Mouse (Mus musculus): ENCODE results near the gene Hdac5. TPM values are rescaled to one million over a fixed set of nuclear protein-coding genes. Genes with fewer than 3 reads are reported as not detected.

The Hdac5 gene
- 67.5 TPM for polyA plus RNA-seq (2014; fragmentation: Illumina TruSeq; extraction: RNeasy Lipid Tissue Mini Kit (QIAGEN cat#74804); ENCODE audit: low read depth, low replicate concordance)

DNA sequence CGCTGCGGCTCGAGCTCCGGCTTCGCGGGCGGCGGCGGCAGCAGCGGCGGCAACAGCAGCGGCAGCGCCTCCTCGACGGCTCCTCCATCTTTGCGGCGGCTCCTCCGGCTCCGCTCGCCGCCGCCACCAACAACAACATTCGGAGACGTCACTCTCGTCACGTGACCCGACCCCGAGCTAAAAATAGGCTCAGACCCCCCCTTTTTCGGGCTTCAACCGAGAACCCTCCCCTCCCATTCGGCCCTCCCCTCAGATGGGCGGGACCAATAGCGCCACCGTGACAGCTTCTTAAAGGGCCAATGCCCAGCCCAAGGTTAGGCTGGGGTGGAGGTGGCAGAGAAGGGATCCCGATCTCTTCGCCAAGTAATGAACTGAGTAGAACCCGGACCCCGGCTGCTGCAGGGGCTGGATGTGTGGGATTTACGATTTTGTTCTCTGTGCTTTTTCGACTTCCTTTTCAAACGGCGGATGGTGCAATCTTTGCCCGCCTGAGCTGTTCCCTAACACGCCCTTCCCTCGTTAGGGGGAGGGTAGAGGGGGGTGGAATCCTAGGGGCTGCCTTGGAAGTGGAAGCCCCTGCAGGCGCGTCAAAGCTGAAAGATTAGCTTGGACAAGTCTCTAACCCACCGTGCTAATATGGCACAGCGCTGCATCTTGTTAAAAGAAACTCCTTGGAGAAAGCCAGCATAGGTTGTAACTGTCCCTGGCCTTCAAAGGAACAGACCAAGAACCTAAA, at the start of gene Hdac5:
Gene Hdac5 (minus strand): TSS at position 161 of the 736 bp plus-strand sequence.

DNA sequence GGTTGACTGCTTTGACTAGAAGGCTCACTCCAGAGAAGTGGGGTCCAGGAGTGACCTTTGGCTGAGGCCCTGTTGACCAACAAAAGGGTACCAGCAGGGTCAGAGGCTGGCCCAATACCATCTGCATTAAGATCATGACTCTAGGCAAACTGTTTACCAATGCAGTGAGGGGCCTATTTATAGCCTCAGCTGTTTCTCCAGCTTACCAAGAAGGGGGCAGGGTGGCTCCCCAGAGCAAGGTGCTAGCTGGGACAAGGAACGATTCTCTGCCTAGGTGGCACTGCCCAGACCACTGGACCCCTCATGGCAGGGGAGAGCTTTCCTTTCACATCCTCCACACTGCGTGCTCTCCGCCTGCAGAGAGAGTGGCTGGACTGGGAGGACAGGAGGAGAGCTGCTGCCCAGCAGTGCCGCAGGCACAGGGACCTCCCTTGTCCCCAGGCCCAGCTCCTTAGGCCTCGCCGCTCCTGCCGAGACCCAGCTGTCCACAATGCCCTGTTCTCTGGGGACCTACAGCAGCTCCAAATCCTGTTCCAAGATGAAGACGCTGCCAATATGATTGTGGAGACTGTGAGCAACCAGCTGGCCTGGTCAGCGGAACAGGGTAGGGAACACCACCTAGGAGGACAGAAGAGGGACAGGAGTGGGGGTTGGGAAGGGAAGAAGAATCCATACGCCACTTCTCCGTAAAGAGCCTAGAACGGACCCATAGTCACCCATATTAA, 38.7 kb upstream of the Hdac5 start, which contains the start of gene Asb16:
Gene Asb16 (plus strand): TSS at position 224 of the 725 bp plus-strand sequence.

DNA sequence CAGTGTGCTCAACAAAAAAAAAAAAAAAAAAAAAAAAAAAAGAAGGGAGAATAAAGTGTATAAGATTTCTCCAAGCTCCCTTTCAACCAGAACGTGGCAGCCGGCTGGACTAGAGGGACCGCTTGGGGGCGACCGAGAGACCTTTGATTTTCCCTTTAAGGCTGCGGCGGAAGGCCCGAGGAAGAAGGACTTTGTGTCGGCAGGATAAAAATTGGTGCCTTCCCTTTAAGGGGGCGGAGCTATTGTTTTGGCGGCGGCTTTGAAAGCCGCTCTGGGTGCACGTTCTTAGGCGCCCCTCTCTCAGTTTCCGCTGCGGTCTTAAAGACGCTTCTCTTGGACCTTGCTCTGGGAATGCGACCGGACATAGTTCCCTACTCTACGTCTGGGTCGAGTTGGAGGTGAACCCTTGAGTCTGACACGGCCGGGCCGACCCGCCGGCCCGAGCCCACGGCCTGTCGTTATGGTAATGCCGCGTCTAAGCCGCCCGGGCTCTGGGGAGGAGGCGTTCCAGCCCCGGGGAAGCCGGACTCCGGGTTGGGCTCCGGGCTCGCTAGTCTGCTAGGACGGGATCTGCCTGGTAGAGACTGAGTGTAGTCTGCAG, 18.8 kb upstream of the Hdac5 start, which contains the start of gene BC030867:
Gene BC030867 (plus strand): TSS at position 253 of the 601 bp plus-strand sequence.

DNA sequence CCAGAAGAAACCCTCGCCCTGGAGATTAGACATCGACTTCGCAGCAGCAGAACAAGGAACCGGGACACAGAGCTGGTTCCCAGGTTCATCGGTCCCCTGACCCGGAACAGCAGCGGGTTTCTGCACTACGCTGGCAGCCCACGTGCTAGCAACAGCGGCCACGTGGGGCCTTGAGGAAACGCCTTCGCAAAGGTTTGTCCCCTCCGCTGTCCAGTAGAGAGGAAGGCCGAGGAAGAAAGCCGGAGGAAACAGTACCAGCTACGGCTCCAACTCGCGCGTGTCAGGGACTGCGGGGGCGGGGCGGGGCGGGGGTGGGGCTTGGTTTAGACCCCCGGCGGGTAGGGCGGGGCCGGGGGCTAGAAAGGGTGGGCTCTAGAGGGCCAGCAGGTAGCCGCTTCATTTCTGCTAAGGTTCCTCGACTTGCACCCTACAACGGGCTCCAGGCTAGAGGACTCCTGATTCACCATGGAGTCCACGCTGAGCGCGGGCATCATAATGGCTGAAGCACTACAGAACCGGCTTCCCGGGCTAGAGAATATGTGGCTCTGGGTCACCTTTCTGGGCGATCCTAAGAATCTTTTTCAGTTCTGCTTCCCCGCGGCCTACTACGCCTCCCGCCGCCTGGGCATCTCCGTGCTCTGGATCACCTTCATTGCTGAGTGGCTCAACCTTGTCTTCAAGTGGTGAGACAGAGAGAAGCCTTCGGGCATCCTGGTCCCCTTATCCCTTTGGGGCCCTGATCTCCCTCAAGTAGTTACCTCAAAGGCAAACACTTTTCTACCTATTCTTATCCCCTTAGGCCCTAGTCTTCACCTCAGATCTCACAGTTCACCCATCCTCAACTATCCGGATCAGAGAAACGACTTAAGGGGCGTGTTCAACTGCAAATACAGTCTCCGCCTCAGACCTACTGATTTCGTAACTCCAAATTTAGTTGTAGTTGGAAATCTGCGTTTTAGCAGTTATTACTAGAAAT, 40.2 kb downstream of the Hdac5 start, which contains the start of gene G6pc3:
Gene G6pc3 (plus strand): TSS at position 160 of the 976 bp plus-strand sequence.

DNA sequence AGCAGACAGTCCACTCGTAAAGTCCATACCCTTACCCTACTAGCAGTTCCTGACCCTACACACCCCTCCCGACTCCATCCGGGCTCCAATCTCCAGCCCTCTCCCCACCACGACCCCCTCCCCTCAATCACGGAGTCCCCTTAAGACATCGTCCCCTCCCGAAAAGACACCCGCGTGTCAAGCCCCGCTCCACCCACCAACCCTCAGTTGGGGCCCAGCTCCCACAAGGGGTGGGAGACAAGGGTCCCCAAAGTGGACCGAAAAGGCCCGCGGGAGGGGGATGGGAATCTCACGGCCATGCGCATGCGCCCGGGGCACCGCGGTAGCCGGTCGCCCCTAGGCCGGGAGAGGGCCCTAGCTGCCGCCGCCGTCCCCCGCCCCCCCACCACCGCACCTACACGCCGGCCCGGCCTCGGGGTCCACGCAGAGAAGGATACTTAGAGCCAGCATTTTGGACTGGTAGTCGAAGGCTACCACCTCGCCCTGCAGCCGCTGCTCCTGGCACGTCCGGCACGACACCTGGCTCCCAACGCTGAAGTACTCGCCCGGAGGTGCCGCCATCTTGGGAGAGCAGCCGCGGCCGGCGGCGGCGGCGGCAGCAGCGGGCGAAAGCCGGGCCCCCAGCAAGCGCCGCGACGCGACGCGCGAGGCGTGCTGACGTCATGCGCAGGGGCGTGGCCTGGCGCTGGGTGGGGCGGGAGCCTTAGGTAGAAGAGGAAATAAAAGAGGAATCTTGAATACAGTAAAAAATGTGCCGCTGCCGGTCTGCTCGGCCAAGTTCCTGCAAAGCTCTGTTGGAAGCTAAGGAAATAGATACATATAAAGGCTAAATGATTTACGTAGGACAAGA, 45.1 kb downstream of the Hdac5 start, which contains the start of gene Lsm12:
Gene Lsm12 (minus strand): TSS at position 651 of the 850 bp plus-strand sequence.

DNA sequence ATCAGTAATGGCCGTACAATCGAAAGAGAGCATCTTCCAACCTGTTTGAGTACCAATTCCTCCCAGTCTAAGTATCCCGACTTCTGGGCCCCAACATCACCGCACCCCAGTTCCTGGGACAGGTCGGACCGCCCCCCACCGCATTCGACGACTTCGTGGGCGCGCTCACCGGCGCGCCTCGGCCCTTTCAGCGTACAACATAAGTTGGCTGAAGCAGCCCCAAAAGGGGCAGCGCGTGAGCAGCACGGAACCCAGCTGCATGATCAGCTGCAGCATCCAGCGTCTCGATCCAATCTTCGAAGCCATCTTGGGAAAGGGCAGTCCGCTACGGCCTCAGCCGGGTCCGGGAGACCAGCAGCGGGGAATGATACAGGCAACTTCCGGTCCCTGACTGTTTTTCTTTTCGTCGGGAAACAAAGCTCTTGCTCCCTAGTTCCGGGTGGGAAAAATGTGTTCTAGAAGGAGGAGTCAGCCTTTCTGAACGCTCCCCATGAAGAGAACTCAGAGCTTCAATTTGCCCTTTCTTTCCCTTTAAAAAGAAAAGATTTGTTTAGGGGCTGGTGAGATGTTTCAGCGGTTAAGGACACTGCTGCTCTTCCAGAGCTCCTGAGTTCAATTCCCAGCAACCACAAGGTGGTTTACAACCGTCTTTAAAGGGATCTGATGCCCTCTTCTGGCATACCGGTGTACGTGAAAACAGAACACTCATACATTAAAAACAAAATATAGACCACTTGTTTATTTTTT, 73.8 kb downstream of the Hdac5 start, which contains the start of gene Tmem101:
Gene Tmem101 (minus strand): TSS at position 366 of the 747 bp plus-strand sequence.

DNA sequence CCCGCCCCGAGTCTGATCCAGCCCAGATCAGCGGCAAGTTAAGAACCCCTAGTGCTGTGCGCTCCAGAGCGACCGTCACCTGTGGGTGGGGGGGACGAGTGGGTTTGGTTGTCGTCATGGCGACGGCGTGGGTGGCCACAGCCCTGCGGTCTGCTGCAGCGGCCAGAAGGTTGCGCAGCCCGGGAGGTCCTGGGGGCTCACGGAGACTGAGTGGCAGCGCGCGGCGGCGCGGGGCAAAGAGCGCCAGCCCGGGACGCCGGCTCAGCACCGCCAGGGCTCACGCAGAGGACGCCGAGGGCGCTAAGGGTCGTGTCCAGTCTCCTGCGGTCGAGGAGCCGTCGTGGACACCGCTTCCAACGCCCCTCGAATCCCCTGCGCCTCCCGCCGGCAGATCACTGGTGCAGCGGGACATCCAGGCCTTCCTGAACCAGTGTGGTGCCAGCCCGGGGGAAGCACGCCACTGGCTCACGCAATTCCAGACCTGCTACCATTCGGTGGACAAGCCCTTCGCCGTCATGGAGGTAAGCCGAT, 84.4 kb downstream of the Hdac5 start, which contains the start of gene Nags:
Gene Nags (plus strand): TSS at position 43 of the 531 bp plus-strand sequence.

Other genes with a start within 250 kb of the Hdac5 start
- 1.6 TPM for gene Cfap97d1, start 245.9 kb downstream of the Hdac5 start, polyA plus RNA-seq (2014; fragmentation: Illumina TruSeq; extraction: RNeasy Lipid Tissue Mini Kit (QIAGEN cat#74804); ENCODE audit: low read depth, low replicate concordance)
- 44.8 TPM for gene Dusp3, start 243.2 kb downstream of the Hdac5 start, polyA plus RNA-seq (2014; fragmentation: Illumina TruSeq; extraction: RNeasy Lipid Tissue Mini Kit (QIAGEN cat#74804); ENCODE audit: low read depth, low replicate concordance)
- gene Mpp3, start 201.7 kb downstream of the Hdac5 start, polyA plus RNA-seq (2014; fragmentation: Illumina TruSeq; extraction: RNeasy Lipid Tissue Mini Kit (QIAGEN cat#74804); ENCODE audit: low read depth, low replicate concordance): 21.9 TPM
- 59.1 TPM for gene Cd300lg, start 188.7 kb downstream of the Hdac5 start, polyA plus RNA-seq (2014; fragmentation: Illumina TruSeq; extraction: RNeasy Lipid Tissue Mini Kit (QIAGEN cat#74804); ENCODE audit: low read depth, low replicate concordance)
- 41.1 TPM for gene Mpp2, start 141.7 kb downstream of the Hdac5 start, polyA plus RNA-seq (2014; fragmentation: Illumina TruSeq; extraction: RNeasy Lipid Tissue Mini Kit (QIAGEN cat#74804); ENCODE audit: low read depth, low replicate concordance)
- 27.9 TPM for gene Ppy, start 128.8 kb downstream of the Hdac5 start, polyA plus RNA-seq (2014; fragmentation: Illumina TruSeq; extraction: RNeasy Lipid Tissue Mini Kit (QIAGEN cat#74804); ENCODE audit: low read depth, low replicate concordance)
- not detected for gene Pyy, start 122.3 kb downstream of the Hdac5 start, polyA plus RNA-seq (2014; fragmentation: Illumina TruSeq; extraction: RNeasy Lipid Tissue Mini Kit (QIAGEN cat#74804); ENCODE audit: low read depth, low replicate concordance)
- 1.8 TPM for gene Nags, start 84.7 kb downstream of the Hdac5 start, polyA plus RNA-seq (2014; fragmentation: Illumina TruSeq; extraction: RNeasy Lipid Tissue Mini Kit (QIAGEN cat#74804); ENCODE audit: low read depth, low replicate concordance)
- 13.5 TPM for gene Tmem101, start 73.8 kb downstream of the Hdac5 start, polyA plus RNA-seq (2014; fragmentation: Illumina TruSeq; extraction: RNeasy Lipid Tissue Mini Kit (QIAGEN cat#74804); ENCODE audit: low read depth, low replicate concordance)
- gene Lsm12, start 44.9 kb downstream of the Hdac5 start, polyA plus RNA-seq (2014; fragmentation: Illumina TruSeq; extraction: RNeasy Lipid Tissue Mini Kit (QIAGEN cat#74804); ENCODE audit: low read depth, low replicate concordance): 29.4 TPM
- 69.1 TPM for gene G6pc3, start 40.5 kb downstream of the Hdac5 start, polyA plus RNA-seq (2014; fragmentation: Illumina TruSeq; extraction: RNeasy Lipid Tissue Mini Kit (QIAGEN cat#74804); ENCODE audit: low read depth, low replicate concordance)
- gene BC030867, start 18.7 kb upstream of the Hdac5 start, polyA plus RNA-seq (2014; fragmentation: Illumina TruSeq; extraction: RNeasy Lipid Tissue Mini Kit (QIAGEN cat#74804); ENCODE audit: low read depth, low replicate concordance): 0.57 TPM
- gene Asb16, start 38.6 kb upstream of the Hdac5 start, polyA plus RNA-seq (2014; fragmentation: Illumina TruSeq; extraction: RNeasy Lipid Tissue Mini Kit (QIAGEN cat#74804); ENCODE audit: low read depth, low replicate concordance): 2.2 TPM
- 43.3 TPM for gene Tmub2, start 54.8 kb upstream of the Hdac5 start, polyA plus RNA-seq (2014; fragmentation: Illumina TruSeq; extraction: RNeasy Lipid Tissue Mini Kit (QIAGEN cat#74804); ENCODE audit: low read depth, low replicate concordance)
- 34.5 TPM for gene Atxn7l3, start 66.5 kb upstream of the Hdac5 start, polyA plus RNA-seq (2014; fragmentation: Illumina TruSeq; extraction: RNeasy Lipid Tissue Mini Kit (QIAGEN cat#74804); ENCODE audit: low read depth, low replicate concordance)
- 77.3 TPM for gene Ubtf, start 89.6 kb upstream of the Hdac5 start, polyA plus RNA-seq (2014; fragmentation: Illumina TruSeq; extraction: RNeasy Lipid Tissue Mini Kit (QIAGEN cat#74804); ENCODE audit: low read depth, low replicate concordance)
- gene Slc4a1, start 136.0 kb upstream of the Hdac5 start, polyA plus RNA-seq (2014; fragmentation: Illumina TruSeq; extraction: RNeasy Lipid Tissue Mini Kit (QIAGEN cat#74804); ENCODE audit: low read depth, low replicate concordance): 0.06 TPM
- 1.8 TPM for gene Rundc3a, start 163.2 kb upstream of the Hdac5 start, polyA plus RNA-seq (2014; fragmentation: Illumina TruSeq; extraction: RNeasy Lipid Tissue Mini Kit (QIAGEN cat#74804); ENCODE audit: low read depth, low replicate concordance)
- 157 TPM for gene Slc25a39, start 177.8 kb upstream of the Hdac5 start, polyA plus RNA-seq (2014; fragmentation: Illumina TruSeq; extraction: RNeasy Lipid Tissue Mini Kit (QIAGEN cat#74804); ENCODE audit: low read depth, low replicate concordance)
- 237 TPM for gene Grn, start 200.1 kb upstream of the Hdac5 start, polyA plus RNA-seq (2014; fragmentation: Illumina TruSeq; extraction: RNeasy Lipid Tissue Mini Kit (QIAGEN cat#74804); ENCODE audit: low read depth, low replicate concordance)
- gene Fam171a2, start 217.5 kb upstream of the Hdac5 start, polyA plus RNA-seq (2014; fragmentation: Illumina TruSeq; extraction: RNeasy Lipid Tissue Mini Kit (QIAGEN cat#74804); ENCODE audit: low read depth, low replicate concordance): 14.8 TPM
- gene Itga2b, start 240.0 kb upstream of the Hdac5 start, polyA plus RNA-seq (2014; fragmentation: Illumina TruSeq; extraction: RNeasy Lipid Tissue Mini Kit (QIAGEN cat#74804); ENCODE audit: low read depth, low replicate concordance): 18.7 TPM

Measured in adipose tissue, adult 10 weeks (tissue).